Mouse (Mus musculus) inflammation-experienced regulatory T-cells (primary cell): ENCODE measurements around the gene Sertad2. TPM values are rescaled to one million over a fixed set of nuclear protein-coding genes. Genes with fewer than 3 reads are reported as not detected.

ENCODE experiments used
- polyA plus RNA-seq, 2 experiments: library from polyadenylated mRNA; unstranded; fragments of 100-300 nt; shearing (Covaris generic); gene quantifications; one replicate each; pipeline ENCODE4 v1.2.1; 2017

The Sertad2 gene
- 10 to 100 TPM; 16.6 to 24.8 TPM for polyA plus RNA-seq

GRCm38 (mm10) chr11:20542739-20543452 lies at the start of gene Sertad2:
TSS of gene Sertad2 (plus strand) at chr11:20543253.

Other genes with a start within 250 kb of the Sertad2 start
- gene Slc1a4, start 210.5 kb upstream of the Sertad2 start, polyA plus RNA-seq, result under 1 TPM; 0.18 to 0.33 TPM
- 10 to 100 TPM; 59.0 to 61.5 TPM for gene Aftph, start 198.3 kb downstream of the Sertad2 start, polyA plus RNA-seq